Mouse (Mus musculus) kidney, adult 2 months (tissue): ENCODE data around the gene Cul1. TPM values are rescaled to one million over a fixed set of nuclear protein-coding genes. Genes with fewer than 3 reads are reported as not detected.

Experiments used
- DNase-seq: peaks from one replicate; pipeline ENCODE4 v3.0.0; 2021
- H3K27ac ChIP-seq: fragments of 200-500 bp; 2 replicates; pipeline ENCODE4 v1.5.1; 2012; ENCODE audit warnings: low read depth, low read length, control low read depth, inconsistent platforms; ENCODE audit not compliant: insufficient read depth
- H3K27me3 ChIP-seq: fragments of 200-500 bp; replicated peaks from 2 replicates; pipeline ENCODE4 v1.6.1; 2012; ENCODE audit warnings: mild to moderate bottlenecking, moderate library complexity, low read length, inconsistent platforms; ENCODE audit not compliant: control insufficient read depth, insufficient read depth
- H3K36me3 ChIP-seq: fragments of 200-500 bp; 2 replicates; pipeline ENCODE4 v1.6.1; 2012; ENCODE audit warnings: mild to moderate bottlenecking, moderate library complexity, low read length, inconsistent platforms; ENCODE audit not compliant: control insufficient read depth, insufficient read depth
- H3K4me1 ChIP-seq: fragments of 200-500 bp; 2 replicates; pipeline ENCODE4 v1.6.1; 2011; ENCODE audit warnings: low read length; ENCODE audit not compliant: control insufficient read depth, insufficient read depth
- H3K4me3 ChIP-seq: fragments of 200-500 bp; 2 replicates; pipeline ENCODE4 v1.5.1; 2011; ENCODE audit warnings: mild to moderate bottlenecking, low read depth, low read length, control low read depth; ENCODE audit not compliant: insufficient read depth
- CTCF ChIP-seq: fragments of 200-500 bp; conservative IDR thresholded peaks from 2 replicates; pipeline ENCODE4 v1.5.1; 2011; ENCODE audit warnings: low read depth, mild to moderate bottlenecking, control low read depth, low read length, moderate library complexity, mixed read lengths; ENCODE audit not compliant: insufficient read depth, insufficient read length
- POLR2A ChIP-seq: fragments of 200-500 bp; IDR thresholded peaks from one replicate; pipeline ENCODE4 v1.6.1; 2011; ENCODE audit warnings: low read depth, low read length, control low read depth
- WGBS: fragments of 180-500 bp; shearing (Covaris S2); methylation state at CpG from one replicate; pipeline ENCODE4 v1.1.7; 2018; 5-methylcytosine and 5-hydroxymethylcytosine counted together
- polyA plus RNA-seq: library from polyadenylated mRNA; depleted of rRNA; stranded (reverse); fragments of >200 nt; gene quantifications from 2 replicates; pipeline ENCODE4 v1.2.3, GENCODE M21; 2012; rRNA removed

The Cul1 gene
- polyA plus RNA-seq = 23.2 and 28.5 TPM in 2 replicates

DNA sequence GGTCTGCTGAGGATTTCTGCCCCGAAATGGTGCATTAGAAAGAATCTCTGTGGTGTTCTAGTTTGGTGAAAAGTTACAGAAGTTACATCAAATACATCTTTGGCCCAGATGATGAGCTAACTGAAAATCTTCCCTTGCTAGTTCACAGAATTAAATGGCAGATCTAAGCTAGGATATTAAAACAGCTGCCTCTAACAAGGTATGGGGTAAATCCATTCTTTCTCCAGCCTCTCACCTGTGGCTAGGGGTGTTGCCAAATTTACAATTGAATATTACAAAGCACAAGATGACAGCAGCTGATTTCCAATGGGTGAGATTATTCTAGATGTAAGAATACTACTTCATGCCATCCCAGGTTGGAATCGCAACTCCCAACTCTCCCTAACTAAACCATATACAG, at the start of gene Cul1:
Cul1 (plus strand) TSS at position 301 of the 400 bp plus-strand sequence.
- H3K36me3 ChIP-seq = no peaks in the 10 kb centered on the region
- peak within 1 kb of the TSS; percentile 73 for H3K4me3 ChIP-seq
- no peak for DNase-seq
- 52% methylated on average over 2 of the region's 2 CpGs for WGBS
- H3K4me1 ChIP-seq = peaks cover 9% of the 10 kb centered on the region
- no peaks in the 10 kb centered on the region for H3K27me3 ChIP-seq
- H3K27ac ChIP-seq = peak within 1 kb of the TSS; percentile 72
- TF ChIP-seq POLR2A (no peak), CTCF (no peak)

DNA sequence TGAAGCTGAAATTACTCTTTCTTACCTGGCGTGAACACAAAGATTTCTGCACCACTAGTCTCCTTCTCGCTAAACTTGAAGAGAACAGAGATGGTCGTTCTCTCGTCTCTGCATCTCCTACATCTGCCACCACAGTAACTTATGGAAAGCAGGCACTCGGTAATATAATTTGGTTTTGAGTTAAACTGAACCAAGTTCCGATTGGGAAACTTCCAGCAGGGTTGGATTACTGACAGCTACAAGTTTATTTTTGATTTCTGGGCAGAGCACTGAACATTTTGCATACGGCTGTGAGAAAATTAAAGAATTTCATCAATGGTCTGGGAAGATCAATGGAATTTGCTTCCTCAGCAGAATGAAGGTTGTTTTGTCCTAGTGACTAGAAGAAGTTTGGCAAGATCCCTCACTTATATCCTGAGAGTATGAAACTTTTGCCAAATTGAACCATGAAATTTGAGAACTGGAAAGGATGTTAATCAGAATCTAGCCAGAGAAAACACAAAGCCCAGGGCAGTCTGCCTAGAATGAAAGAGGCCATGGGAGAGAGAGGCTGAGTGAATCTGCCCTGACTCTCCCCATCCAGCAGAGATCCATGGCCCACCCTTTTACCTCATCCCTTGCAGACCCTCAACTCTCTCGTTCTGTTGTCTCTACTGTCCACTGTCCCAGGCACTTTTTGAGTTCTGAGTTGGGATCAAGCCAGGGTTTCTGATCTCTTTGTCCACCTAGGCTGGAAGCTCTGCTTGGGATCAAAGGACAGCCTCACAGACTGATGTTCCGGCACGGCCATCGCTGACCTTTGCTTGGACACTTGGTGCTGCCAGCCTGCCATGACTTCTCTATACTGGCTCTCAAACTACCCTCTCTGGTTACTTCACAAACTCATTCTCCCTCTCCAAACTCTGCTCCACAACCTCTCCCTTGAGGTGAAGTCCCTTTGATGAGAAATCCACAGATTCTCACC, 48.5 kb upstream of the Cul1 start:
- Histone ChIP-seq H3K4me3 (no peak overlapping the region), H3K27ac (no peak overlapping the region), H3K36me3 (no peaks in the 10 kb centered on the region), H3K27me3 (no peaks in the 10 kb centered on the region), H3K4me1 (no peaks in the 10 kb centered on the region; the same call in 1 of the 2 replicates)
- 58% methylated on average over 11 of the region's 11 CpGs for WGBS
- TF ChIP-seq POLR2A = no peak
- no peak for TF ChIP-seq CTCF
- DNase-seq = peak; percentile 71

- no peak for TF ChIP-seq POLR2A
- TF ChIP-seq CTCF = no peak
- DNase-seq = no peak
- 40% methylated on average over 4 of the region's 4 CpGs for WGBS
These were observed 40.2 kb upstream of the Cul1 start for GRCm38 (mm10) chr6:47412886-47413606.

DNA sequence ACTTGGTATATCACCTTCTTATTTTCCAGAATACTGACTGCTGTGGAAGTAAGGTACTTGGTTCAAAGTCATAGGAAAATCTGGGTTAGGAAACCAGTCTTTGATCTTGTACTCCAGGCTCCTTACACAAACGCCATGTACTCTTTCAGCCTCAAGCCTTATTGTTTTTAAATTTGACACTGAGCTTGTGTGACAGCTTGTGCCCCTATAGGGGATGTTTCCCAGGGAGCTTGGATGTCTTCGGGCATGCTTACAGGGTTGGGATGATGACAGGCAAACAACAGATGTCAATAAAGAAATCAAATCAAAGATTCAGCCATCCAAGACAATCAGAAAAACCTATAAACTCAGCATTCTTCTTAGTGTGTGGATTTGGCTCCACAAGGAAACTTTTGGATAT, 39.5 kb upstream of the Cul1 start:
- no peak overlapping the region for H3K27ac ChIP-seq
- H3K36me3 ChIP-seq = no peaks in the 10 kb centered on the region
- TF ChIP-seq POLR2A = no peak
- TF ChIP-seq CTCF = no peak
- H3K4me1 ChIP-seq = no peaks in the 10 kb centered on the region
- 61% methylated on average over 2 of the region's 2 CpGs for WGBS
- DNase-seq = no peak
- H3K27me3 ChIP-seq = no peaks in the 10 kb centered on the region
- no peak overlapping the region for H3K4me3 ChIP-seq

More at GRCm38 (mm10) chr6:47412886-47413606, 40.2 kb upstream of the Cul1 start:
- Histone ChIP-seq H3K27ac (no peak overlapping the region), H3K36me3 (no peaks in the 10 kb centered on the region), H3K4me3 (no peak overlapping the region), H3K4me1 (no peaks in the 10 kb centered on the region), H3K27me3 (no peaks in the 10 kb centered on the region)

- H3K27me3 ChIP-seq = no peaks in the 10 kb centered on the region
- H3K36me3 ChIP-seq = no peaks in the 10 kb centered on the region
- H3K4me1 ChIP-seq = no peaks in the 10 kb centered on the region
- no peak overlapping the region for H3K4me3 ChIP-seq
- TF ChIP-seq POLR2A (no peak), CTCF (no peak)
- H3K27ac ChIP-seq = no peak overlapping the region
- 60% methylated on average over 3 of the region's 3 CpGs for WGBS
- no peak for DNase-seq
These were observed 34.5 kb upstream of the Cul1 start for GRCm38 (mm10) chr6:47418691-47419090.

GRCm38 (mm10) chr6:47420156-47420555, 33.0 kb upstream of the Cul1 start:
- no peak overlapping the region for H3K27ac ChIP-seq
- H3K27me3 ChIP-seq = no peaks in the 10 kb centered on the region
- H3K36me3 ChIP-seq = no peaks in the 10 kb centered on the region
- H3K4me1 ChIP-seq = no peaks in the 10 kb centered on the region
- no peak for TF ChIP-seq CTCF
- no peak for TF ChIP-seq POLR2A
- DNase-seq = no peak
- H3K4me3 ChIP-seq = no peak overlapping the region

DNA sequence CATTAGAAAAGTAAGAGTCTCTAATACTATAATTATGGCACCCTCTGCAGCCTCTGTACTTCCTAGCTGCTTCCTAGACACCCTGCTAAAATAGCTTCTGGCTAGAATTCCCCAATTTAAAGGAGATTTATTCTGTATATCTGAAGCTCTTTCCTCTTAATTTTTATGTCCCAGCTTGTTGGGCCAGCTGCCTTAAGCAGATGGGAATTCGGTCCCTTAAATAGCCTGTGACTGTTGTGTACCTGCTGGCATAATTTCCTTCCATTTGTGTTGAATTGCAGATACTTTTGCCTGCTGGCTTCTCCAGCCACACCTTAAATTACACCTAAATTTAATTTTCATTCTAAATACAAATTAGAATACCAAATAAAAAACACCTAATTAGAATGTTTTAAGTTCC, 32.0 kb upstream of the Cul1 start:
- 90% methylated on average over 1 of the region's 1 CpGs for WGBS
- no peaks in the 10 kb centered on the region for H3K4me1 ChIP-seq
- no peak overlapping the region for H3K4me3 ChIP-seq
- H3K36me3 ChIP-seq = no peaks in the 10 kb centered on the region
- no peak for DNase-seq
- TF ChIP-seq CTCF (no peak), POLR2A (no peak)
- no peak overlapping the region for H3K27ac ChIP-seq
- no peaks in the 10 kb centered on the region for H3K27me3 ChIP-seq
